Mouse (Mus musculus): ENCODE results near the gene Gm4881.

Gm4881 gene

GRCm38 (mm10) chr7:24944257-24944950 lies at the start of gene Gm4881:
Gene Gm4881 (minus strand): TSS chr7:24944494.
- no peak for DNase-seq

- no peak for DNase-seq
Measured at GRCm38 (mm10) chr7:24993081-24993480, 48.8 kb upstream of the Gm4881 start.

GRCm38 (mm10) chr7:24990478-24990877 lies 46.2 kb upstream of the Gm4881 start:
- no peak for DNase-seq

GRCm38 (mm10) chr7:24987941-24988340 lies 43.6 kb upstream of the Gm4881 start:
- no peak for DNase-seq

- DNase-seq, result no peak
Measured at GRCm38 (mm10) chr7:24985799-24986198, 41.5 kb upstream of the Gm4881 start.

GRCm38 (mm10) chr7:24984307-24984706 lies 40.0 kb upstream of the Gm4881 start:
- no peak for DNase-seq

GRCm38 (mm10) chr7:24983396-24983795 lies 39.1 kb upstream of the Gm4881 start:
- no peak for DNase-seq

GRCm38 (mm10) chr7:24980439-24980838 lies 36.1 kb upstream of the Gm4881 start:
- DNase-seq, result no peak

- DNase-seq, result no peak
Measured at GRCm38 (mm10) chr7:24978781-24979180, 34.5 kb upstream of the Gm4881 start.

- peak; percentile 47 for DNase-seq
Measured at GRCm38 (mm10) chr7:24974893-24975595, 30.8 kb upstream of the Gm4881 start.

GRCm38 (mm10) chr7:24973902-24974301 lies 29.6 kb upstream of the Gm4881 start:
- DNase-seq, result no peak

GRCm38 (mm10) chr7:24973208-24973607 lies 28.9 kb upstream of the Gm4881 start:
- no peak for DNase-seq

GRCm38 (mm10) chr7:24971972-24972893 lies 27.9 kb upstream of the Gm4881 start, which contains the start of gene Rabac1:
Gene Rabac1 (minus strand): TSS chr7:24972754.
- peak; percentile 90 for DNase-seq

GRCm38 (mm10) chr7:24971261-24971971 lies 27.1 kb upstream of the Gm4881 start:
- DNase-seq, result peak; percentile 50

- DNase-seq, result no peak
Measured at GRCm38 (mm10) chr7:24970341-24970740, 26.0 kb upstream of the Gm4881 start.

- DNase-seq, result no peak
Measured at GRCm38 (mm10) chr7:24969805-24970204, 25.5 kb upstream of the Gm4881 start.

GRCm38 (mm10) chr7:24968463-24968862 lies 24.2 kb upstream of the Gm4881 start:
- no peak for DNase-seq

GRCm38 (mm10) chr7:24967966-24968365 lies 23.7 kb upstream of the Gm4881 start:
- no peak for DNase-seq

- DNase-seq, result peak; percentile 85
Measured at GRCm38 (mm10) chr7:24964897-24965535, 20.7 kb upstream of the Gm4881 start.

GRCm38 (mm10) chr7:24964288-24964687 lies 20.0 kb upstream of the Gm4881 start:
- no peak for DNase-seq

GRCm38 (mm10) chr7:24955226-24955625 lies 10.9 kb upstream of the Gm4881 start:
- peak; percentile 24 for DNase-seq

- DNase-seq, result peak; percentile 81
Measured at GRCm38 (mm10) chr7:24954450-24954849, 10.2 kb upstream of the Gm4881 start.

Measured in thymus, postnatal 14 days (tissue).